Mouse (Mus musculus): ENCODE measurements at regions not wholly inside any gene's neighbourhood (a gene's known extent, or its start where the extent isn't known, plus 50 kb on each side); places are given as distances from the start of the nearest gene placed in this dataset.

- DNase-seq: no peak
- intact Hi-C loops (cut with DNase I): no loop called here
Measured at GRCm38 (mm10) chrX:11883738-11884716, 276.1 kb downstream of the Bcor start.

GRCm38 (mm10) chrX:11892396-11892795 lies 267.8 kb downstream of the Bcor start:
- DNase-seq: no peak
- intact Hi-C loops (cut with DNase I): no loop called here

GRCm38 (mm10) chrX:11893606-11894279 lies 266.4 kb downstream of the Bcor start:
- no peak for DNase-seq
- intact Hi-C loops (cut with DNase I): no loop called here

GRCm38 (mm10) chrX:11894280-11894662 lies 265.9 kb downstream of the Bcor start:
- no peak for DNase-seq
- intact Hi-C loops (cut with DNase I): no loop called here

GRCm38 (mm10) chrX:11895396-11895795 lies 264.8 kb downstream of the Bcor start:
- intact Hi-C loops (cut with DNase I): no loop called here

GRCm38 (mm10) chrX:11898280-11898679 lies 261.9 kb downstream of the Bcor start:
- DNase-seq: no peak
- intact Hi-C loops (cut with DNase I): no loop called here

More at GRCm38 (mm10) chrX:11895396-11895795, 264.8 kb downstream of the Bcor start:
- DNase-seq: peak; percentile 31 to 35

GRCm38 (mm10) chrX:11899051-11899450 lies 261.1 kb downstream of the Bcor start:
- DNase-seq: no peak
- intact Hi-C loops (cut with DNase I): no loop called here

GRCm38 (mm10) chrX:11899914-11900313 lies 260.2 kb downstream of the Bcor start:
- DNase-seq: no peak
- intact Hi-C loops (cut with DNase I): no loop called here

GRCm38 (mm10) chrX:11901791-11902190 lies 258.4 kb downstream of the Bcor start:
- intact Hi-C loops (cut with DNase I): no loop called here

GRCm38 (mm10) chrX:11903116-11903700 lies 256.9 kb downstream of the Bcor start:
- intact Hi-C loops (cut with DNase I): no loop called here
- no peak for DNase-seq

More at GRCm38 (mm10) chrX:11901791-11902190, 258.4 kb downstream of the Bcor start:
- no peak for DNase-seq

- intact Hi-C loops (cut with DNase I): no loop called here
- no peak for DNase-seq
Measured at GRCm38 (mm10) chrX:11905231-11905630, 254.9 kb downstream of the Bcor start.

GRCm38 (mm10) chrX:11907167-11907566 lies 253.0 kb downstream of the Bcor start:
- intact Hi-C loops (cut with DNase I): no loop called here
- no peak for DNase-seq

- intact Hi-C loops (cut with DNase I): no loop called here
- DNase-seq: no peak
Measured at GRCm38 (mm10) chrX:11915984-11916383, 244.2 kb downstream of the Bcor start.

GRCm38 (mm10) chrX:11920231-11920630 lies 239.9 kb downstream of the Bcor start:
- intact Hi-C loops (cut with DNase I): no loop called here
- DNase-seq: peak in 1 of 2 experiments; percentile 37

- intact Hi-C loops (cut with DNase I): no loop called here
- no peak for DNase-seq
Measured at GRCm38 (mm10) chrX:11924639-11925302, 235.4 kb downstream of the Bcor start.

GRCm38 (mm10) chrX:11926868-11927535 lies 233.2 kb downstream of the Bcor start:
- no peak for DNase-seq
- intact Hi-C loops (cut with DNase I): no loop called here

GRCm38 (mm10) chrX:11929448-11929847 lies 230.7 kb downstream of the Bcor start:
- intact Hi-C loops (cut with DNase I): no loop called here
- DNase-seq: no peak

- no peak for DNase-seq
- intact Hi-C loops (cut with DNase I): no loop called here
Measured at GRCm38 (mm10) chrX:11931432-11931831, 228.7 kb downstream of the Bcor start.

GRCm38 (mm10) chrX:11935337-11935736 lies 224.8 kb downstream of the Bcor start:
- intact Hi-C loops (cut with DNase I): no loop called here
- DNase-seq: peak; percentile 45 to 48

- intact Hi-C loops (cut with DNase I): no loop called here
Measured at GRCm38 (mm10) chrX:11940246-11940645, 219.9 kb downstream of the Bcor start.

More at GRCm38 (mm10) chrX:11940246-11940645, 219.9 kb downstream of the Bcor start:
- DNase-seq: no peak
